Mouse (Mus musculus) thymus, postnatal 25 days (tissue): ENCODE measurements around the gene Ttc37.

Experiments
- DNase-seq: peaks from one replicate; pipeline ENCODE4 v3.0.0; 2022

Ttc37 gene

DNA sequence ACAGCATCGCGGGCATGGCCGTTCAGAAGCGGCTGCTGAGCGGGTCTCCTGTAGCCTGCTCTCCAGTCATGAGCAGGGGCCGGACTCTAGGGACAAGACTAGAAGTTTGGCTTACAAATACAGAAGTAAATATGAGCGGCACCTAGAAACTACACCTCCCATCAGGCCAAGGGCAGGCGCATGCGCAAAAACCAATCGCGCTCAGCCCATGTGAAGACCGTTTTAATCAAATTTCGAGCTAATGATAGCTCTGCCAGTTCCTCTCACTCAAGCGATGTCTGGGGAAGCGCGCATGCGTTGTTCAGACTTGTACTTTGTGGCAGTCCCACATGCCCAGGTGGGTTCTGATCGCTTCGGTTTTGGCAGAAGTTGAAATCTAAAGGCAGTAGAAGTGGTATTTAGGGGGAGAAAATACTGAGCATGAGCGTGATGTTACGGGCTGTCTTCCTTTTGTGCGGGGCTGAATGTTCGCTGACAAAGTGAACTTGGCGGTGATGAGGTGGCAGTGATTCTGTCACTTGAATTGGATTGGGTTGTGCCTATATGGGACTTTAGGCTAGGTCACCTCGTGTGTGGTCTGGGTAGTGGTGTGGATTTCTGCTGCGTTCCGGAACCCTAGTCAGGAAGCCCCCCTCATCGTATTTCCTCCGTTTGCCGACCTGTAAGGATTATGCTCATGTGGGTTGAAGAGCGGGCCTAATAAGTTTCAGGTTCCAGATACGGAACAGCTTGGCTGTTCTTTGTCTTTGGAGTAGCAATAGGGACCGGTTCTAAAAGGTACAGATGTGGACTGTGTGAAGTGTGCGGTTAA, at the start of gene Ttc37, which contains the start of gene Arsk:
Gene Ttc37 (plus strand): TSS at position 242 of the 811 bp plus-strand sequence.
Gene Arsk (minus strand): TSS at position 168 of the 811 bp plus-strand sequence.
- DNase-seq = peak; percentile 92

DNA sequence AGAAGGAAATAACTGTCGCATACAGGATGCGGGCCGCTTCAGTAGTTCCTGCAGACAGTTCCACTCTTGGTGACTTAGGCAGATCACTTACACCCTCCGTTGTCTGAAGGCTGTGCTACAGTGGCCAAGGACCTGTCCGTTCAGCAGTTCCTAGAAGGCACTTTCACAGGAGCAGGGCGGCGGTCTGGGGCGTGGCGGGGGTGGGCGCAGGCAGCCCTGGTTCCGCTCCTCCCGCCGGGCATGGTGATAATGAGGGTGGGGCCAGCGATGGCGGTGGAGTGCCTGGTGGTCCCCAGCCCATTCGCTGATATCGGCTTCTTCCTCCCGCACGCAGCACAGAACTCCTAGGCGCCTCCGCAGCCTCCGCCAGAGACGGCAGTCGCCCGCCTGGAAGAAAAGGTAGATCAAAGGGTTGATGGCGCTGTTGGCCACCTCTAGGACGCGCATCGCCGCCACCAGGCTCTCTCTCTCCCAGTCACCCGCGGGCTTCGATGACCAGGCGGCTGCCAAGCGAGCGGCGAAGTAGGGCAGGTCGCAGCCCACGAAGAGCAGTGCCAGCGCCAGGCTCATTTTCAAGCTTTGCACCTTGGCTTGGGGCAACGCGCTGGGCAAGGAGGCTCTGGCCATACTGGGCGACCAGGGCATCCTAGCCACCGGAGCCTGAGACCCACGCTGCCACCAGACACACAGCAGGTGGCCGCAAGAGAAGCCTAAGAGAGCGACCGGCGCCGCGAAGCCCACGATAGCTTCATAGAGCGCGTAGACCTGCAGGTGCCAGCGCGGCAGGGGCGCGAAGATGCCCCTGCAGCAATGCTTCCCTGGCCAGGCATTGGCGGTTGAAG, 42.9 kb upstream of the Ttc37 start:
- no peak for DNase-seq

DNA sequence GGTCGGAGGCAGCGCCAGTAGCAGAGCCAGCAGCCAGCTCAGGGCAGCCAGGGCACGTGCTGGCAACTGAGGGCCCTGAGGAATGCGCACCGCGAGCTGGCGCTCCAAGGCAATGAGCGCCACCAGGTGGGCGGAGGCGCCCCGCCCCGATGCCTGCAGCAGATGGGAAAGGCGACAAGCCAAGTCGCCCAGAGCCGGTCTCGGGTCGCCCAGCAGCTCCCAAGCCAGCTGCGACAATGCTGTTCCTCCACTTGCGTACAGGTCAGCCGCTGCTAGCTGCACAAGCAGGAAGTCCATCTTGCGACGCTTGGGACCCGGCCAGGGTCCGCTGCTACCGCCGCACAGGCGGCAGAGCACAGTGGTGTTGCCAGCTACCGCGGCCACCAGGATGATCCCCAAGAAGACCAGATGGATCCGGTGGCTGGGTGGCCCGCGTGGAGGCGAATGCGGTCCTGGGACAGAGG, 42.2 kb upstream of the Ttc37 start:
- peak; percentile 67 for DNase-seq

DNA sequence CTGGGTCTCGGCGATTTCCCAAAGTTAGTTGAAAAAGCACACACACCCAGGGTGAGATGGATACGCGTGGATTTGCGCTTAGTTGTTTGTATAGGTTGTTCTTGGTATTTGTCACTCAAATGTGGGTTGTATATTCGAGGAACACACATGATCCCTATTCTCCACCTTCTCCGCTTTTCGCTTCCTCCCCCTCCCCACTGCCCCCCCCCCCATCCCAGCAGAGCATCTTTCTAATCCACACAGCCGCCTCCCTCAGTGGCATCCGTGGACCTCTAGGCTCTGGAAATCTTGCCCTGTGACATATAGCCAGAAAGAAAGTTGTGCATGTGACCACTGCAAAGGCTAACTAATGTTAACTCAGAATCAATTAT, 41.7 kb upstream of the Ttc37 start, which contains the start of gene Gpr150:
Gene Gpr150 (minus strand): TSS at position 101 of the 371 bp plus-strand sequence.
- no peak for DNase-seq

DNA sequence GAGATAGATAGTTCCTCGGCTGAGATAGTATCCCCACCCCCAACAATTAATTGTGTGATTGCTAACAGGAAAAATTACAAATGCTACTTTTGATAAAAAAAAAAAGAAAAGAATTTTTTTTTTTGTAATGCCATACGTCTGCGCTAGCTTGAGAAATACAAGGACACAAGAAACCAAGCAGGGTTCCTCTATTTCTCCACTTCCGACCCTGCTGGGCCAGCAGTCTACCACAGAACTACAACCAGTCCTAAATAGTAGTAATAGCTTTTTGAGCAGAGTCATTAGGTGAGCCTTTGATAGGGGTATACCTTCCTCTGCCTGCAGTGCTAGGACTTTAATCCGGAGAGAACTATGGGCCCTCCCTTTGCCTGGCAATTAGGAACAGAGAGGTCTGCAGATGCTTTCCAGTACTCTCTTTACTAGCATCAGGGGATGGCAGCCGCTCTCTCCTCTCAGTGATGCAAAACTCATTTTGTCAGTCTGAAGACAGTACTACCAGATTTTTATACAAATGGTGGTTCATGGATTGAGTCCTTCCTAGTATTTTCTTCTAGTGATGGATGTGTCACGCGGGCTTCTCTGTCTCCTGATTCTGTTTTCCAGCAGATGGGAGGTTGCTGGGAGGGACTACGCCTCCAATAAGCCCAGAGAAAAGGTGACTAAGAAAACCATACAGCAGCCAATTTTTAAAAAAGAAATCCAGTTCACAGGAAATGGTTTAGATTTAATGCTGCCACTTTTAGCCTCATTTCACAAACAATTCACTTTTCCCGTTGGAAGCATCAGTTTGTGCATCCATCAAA, 41.1 kb upstream of the Ttc37 start:
- no peak for DNase-seq

DNA sequence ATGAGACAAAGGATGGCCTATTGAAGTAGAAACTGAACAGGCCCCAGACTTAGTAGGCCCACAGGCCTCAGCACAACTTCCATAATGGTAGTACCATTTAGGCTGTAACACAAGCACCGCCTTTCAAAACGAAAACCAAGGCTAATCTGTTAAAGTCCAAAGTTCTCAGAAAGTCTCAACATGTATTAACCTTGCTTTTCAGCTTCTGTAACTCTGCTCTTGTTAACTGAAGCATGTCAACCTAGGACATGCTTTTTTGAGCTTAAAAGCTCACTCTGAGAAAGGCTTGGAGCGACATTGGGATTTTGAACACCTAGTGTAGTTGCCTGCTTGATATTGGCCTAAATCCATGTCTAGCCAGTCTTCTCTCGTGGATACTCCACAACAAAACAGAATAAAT, 38.9 kb upstream of the Ttc37 start:
- DNase-seq = no peak

DNA sequence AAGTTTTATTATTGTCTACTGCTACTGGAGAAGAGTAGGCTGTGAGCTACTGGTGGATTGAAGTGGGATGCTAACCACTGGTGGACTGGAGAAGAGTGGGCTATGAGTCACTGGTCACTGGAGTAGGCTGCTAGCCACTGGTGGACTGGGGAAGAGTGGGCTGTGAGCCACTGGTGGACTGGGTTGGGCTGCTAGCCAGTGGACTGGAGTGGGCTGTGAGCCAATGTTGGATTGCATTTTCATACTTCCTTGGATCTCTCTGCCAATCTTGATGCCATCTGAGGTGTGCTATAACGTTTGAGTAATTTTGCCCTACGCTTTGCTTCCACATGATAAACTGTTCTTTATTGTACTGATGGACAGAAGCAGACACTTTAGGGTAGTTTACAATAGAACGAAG, 36.4 kb upstream of the Ttc37 start:
- no peak for DNase-seq

DNA sequence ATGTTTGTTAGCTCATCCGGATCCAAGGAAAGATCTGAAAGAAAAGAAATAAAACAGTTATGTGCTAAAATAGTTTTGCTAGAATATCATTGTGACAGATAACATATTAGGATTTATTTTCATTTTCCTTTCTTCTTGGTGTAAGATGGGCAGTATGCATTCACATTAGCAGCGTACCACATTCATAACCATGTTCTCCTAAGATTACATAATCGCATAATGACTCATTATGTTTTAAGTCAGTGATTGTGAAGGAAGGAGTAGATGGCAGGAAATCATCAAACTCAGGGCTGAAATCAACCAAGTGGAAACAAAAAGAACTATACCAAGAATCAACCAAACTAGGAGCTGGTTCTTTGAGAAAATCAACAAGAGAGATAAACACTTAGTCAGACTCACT, 36.0 kb upstream of the Ttc37 start:
- DNase-seq = no peak

DNA sequence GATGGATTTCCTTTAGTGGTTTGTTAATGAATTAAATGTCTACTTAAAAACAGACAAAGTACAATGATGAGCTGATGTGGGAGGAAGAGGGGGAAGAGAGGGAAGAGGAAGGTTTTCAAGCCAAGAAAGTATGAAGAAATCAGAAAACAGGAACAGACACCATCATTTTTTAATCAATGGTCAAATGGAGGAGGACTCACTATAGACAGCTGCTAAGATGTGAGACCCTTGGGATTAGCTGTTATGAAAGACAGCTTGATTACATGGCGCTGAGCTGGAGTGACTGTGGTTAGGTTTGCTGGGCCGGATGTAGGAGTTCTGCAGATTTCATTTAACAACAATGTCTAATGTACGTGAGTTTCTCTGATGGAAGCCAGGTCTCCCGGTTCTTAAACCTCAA, 35.0 kb upstream of the Ttc37 start:
- DNase-seq = no peak

DNA sequence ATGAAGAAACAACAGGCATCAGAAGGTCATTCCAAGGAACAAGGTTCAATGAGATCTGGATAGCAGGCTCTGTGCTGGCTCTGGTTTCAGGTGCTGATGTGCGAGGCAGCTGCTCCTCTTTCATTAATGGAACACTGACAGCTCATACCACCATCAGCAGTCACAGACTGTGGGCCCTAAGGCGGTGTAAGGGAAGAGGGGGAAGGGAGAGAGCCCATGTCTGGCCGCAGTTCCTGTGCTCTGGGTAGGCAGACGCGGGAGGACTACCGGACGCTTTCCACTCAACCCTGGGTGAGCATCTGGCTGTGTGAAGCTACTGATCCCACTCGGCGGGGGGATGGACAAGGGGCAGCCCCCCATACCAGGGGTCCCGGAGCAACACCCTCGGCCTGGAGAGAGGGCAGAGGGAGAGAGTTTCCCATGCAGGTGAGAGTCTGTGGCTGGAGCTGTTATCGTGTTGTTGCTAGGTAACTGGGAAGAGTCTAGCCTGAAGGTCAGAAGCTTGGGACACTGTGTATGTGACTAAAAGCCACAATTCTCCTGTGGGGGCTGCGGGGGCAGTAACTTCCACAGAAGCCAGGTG, 34.1 kb upstream of the Ttc37 start:
- no peak for DNase-seq

DNA sequence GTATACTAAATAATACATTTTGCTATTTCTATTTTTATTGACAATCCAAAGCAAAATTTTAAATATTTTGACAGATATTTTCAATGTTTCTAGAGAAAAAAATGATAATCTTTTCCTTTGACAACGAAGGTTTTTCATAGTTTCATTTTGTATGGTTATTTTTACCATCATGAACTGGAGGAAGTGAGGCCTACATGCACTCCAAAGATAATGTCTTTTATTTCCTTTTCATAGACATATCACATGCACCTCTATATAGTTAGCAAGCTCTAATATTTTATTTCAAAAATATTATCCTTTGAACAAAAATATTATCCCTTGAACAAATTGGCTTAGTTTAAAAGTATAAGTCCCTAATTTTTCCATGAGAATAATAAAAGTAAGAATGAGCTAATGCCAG, 24.2 kb upstream of the Ttc37 start:
- DNase-seq = no peak

DNA sequence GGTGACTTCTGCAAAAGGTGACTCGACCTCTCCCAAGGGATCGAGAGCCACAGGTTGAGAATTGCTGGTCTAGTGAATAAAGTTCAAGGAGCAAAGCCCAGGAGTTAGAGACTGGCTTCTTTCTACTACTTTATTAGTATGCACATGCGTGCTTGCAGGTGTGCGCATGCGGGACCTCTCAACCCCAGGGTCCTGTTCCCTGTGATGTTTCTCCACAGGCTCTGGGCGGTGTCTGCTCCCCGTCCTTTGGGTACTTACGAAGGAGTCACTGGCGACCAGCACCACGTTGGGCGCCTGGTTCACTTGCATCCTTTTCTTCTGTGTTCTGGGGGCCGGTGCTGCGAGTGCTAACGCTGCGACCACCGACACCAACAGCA, 430 bp upstream of the Ttc37 start:
- no peak for DNase-seq

DNA sequence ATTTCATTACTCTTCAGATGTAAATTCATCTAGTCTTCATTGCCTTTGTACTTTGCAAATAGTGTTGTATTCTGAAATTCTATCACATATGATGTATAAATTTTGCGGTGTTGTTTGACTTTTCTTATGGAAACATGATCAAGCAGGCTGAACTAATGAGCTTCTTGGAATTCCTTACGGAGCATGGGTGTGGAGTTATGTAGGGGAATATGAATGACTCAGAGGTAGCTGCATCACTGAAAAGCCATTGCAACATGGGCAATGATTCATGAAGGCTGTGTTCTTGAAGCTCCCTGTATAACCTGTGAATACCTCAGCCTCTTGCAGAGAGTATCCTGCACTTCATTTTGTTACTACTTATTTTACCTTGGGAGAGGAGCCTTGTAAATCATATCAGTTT, 3.5 kb downstream of the Ttc37 start:
- no peak for DNase-seq

DNA sequence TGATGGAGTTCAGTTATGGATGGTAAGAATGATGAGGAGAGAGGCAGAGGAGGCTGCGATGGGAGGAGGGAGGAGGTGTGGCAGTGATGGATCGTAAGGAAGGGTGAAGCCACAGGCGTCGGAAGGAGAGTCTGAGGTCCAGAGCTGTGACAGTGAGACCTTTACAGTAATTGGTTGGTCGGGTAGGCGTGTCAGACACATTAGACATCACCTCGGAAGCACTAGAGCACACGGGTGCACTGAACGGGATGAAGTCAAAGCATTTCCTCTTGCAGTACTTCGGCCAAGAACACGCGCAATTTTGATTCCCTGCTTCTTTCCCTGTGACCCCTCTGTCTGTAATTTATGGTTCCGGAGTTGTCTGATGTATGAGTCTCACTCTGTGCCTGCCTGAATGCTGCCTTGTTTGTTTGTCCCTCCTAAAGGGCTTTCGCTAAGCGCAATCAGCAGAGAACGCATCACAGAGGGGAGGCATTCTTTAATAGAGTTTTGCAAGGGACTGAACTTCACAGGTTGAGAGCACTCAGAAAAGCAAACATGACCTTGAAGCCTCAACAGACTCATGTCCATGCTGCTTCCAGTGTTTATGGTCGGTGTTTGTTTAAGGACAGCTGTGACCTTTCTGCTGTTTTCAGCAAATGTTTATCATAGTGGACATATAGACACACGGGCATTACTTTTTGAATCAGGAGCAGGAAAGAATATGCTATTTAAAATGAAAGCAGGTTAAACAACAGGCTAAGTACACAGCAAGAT, 10.7 kb downstream of the Ttc37 start:
- no peak for DNase-seq

DNA sequence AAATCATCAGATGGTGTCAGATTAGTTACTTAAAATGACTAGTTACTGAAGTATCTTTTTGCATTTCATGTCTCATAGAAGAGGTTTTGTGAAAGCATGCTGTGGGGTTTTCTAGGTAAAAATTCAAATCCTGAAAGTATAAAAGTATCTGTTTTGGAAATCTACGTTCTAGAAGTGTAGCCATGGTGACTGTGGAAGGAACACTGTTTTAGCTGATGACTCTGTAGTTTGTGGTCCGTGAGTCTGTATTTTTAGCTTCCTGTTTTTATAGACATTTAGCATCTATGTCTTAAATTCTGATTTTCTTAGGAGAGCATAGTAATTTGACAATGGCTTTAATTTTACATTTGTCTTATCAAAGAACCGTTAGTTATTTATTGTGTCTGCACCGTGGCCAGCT, 30.3 kb downstream of the Ttc37 start:
- DNase-seq = no peak

DNA sequence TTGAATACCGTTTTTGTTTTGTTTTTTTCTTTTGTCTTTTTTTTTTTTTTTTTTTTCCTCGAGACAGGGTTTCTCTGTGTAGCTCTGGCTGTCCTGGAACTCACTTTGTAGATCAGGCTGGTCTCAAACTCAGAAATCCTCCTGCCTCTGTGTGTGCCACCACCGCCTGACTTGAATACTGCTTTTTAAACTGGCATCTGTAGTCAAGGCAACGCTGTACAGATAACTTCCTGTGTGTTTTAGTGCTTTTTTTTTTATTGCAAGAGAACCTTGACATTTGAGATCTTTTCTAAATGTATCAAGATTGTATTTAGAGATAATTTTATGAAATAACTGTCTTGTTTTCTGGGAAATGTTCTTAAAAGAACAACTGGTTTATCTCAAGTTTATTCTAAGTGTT, 33.9 kb downstream of the Ttc37 start:
- no peak for DNase-seq

DNA sequence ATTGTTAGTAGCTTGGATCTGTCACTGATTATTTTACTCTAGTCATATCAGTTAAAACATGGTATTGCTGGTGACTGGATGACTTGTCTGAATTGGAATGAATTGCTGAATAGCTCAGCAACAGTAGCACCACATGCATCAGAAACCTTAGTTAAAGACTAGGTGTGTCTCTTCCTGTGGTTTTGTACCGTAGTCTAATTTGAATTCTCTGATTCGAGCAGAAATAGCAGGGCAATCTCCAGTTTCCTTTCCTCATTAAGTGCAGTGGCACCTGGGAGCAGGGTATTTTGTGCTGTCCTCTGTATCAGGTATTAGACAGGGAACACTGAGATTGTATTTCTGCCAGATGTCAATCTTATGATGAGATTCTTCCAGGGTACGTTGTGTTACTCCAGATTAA, 40.3 kb downstream of the Ttc37 start:
- DNase-seq = no peak

DNA sequence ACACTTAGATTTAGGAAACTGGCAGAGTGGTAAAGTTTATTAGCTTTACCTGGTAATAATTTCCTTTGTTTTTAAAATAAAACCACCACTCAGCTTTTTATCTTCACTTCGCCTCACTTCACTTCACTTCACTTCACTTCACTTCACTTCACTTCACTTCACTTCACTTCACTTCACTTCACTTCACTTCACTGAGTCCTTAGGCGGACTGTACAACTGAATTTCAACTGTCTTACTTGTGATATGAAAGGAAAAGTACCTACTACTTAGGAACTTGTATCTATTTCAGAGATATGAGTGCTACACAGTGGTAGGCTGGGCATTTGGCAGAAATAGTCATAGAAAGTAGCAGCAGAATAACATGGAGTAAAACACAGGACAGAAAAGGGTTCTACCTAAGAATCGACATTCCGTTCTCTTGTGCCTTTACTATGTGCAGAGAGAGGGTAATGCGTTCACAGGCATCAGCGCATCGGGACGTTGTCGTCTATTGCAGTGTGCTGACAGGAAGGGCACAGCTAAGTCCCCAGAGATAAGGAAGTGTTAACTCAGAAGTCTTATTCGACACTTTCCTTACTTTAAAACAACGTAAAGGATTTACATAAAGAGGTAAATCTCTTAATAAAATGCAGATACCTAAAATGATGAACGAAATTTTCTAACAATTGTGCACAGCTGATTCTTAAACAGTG, 42.7 kb downstream of the Ttc37 start:
- no peak for DNase-seq

DNA sequence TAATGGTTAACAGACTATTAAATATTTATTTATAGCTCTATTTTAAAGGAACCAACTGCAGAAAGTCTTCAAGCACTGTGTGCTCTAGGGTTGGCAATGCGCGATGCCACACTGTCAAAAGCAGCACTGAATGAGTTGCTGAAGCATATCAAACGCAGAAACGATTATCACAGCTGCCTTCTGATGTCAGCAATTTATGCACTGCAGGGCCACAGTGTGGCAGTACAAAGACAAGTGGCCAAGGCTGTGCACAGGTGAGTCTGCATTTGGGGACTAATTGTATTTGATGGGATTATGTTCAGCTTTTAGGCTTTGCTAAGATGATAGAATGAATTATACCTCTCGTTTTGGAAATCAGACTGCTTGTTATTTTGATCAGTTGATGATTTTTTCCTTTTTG, 51.9 kb downstream of the Ttc37 start:
- DNase-seq = no peak

DNA sequence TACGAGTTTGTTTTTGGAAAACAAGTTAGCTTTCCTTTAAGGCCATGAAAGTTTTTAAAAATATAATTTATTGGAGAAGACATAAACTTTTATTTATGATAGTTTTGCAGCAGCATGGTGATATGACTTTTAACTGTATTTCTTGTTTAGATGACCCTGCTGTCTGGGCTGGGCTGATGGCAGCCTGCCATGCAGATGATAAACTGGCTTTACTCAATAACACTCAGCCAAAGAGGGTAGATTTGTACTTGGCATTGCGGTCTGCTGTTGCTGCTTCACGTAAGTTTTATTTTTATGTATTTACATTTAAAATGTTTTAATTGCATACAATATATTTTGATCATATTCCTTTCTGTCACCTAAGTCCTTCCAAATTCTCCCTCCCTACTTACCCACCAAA, 58.6 kb downstream of the Ttc37 start:
- DNase-seq = no peak

DNA sequence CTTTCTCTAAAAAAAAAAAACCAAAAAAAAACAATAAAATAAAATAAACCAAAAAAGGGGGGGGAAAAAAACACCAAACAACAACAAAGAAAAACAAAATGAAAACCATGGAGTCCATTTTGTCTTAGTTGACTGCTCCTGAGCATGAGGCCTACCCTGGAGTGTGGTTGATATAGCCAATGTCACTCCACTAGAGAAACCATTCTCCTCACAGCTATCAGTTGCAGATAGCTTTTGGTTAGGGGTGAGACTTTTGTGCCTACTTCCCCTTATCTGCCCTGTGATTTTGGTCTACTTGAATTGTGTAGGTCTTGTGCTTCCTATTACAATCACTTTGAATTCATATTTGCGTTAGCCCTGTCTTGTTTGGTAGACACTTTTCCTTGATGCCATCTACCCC, 59.0 kb downstream of the Ttc37 start:
- no peak for DNase-seq
